Mouse (Mus musculus): ENCODE data around the gene Pdzd4. TPM values are rescaled to one million over a fixed set of nuclear protein-coding genes. Genes with fewer than 3 reads are reported as not detected.

Pdzd4 gene
- polyA plus RNA-seq (2012; rRNA removed): 1.1 and 1.2 TPM in 2 replicates

GRCm38 (mm10) chrX:73824185-73825151 lies at the start of gene Pdzd4:
Gene Pdzd4 (minus strand): TSS chrX:73824969.

GRCm38 (mm10) chrX:73786364-73787224 lies 38.2 kb downstream of the Pdzd4 start, which contains the start of the genes Idh3g and Ssr4:
Gene Idh3g (minus strand): TSS chrX:73786897.
Gene Ssr4 (plus strand): TSS chrX:73787028.

DNA sequence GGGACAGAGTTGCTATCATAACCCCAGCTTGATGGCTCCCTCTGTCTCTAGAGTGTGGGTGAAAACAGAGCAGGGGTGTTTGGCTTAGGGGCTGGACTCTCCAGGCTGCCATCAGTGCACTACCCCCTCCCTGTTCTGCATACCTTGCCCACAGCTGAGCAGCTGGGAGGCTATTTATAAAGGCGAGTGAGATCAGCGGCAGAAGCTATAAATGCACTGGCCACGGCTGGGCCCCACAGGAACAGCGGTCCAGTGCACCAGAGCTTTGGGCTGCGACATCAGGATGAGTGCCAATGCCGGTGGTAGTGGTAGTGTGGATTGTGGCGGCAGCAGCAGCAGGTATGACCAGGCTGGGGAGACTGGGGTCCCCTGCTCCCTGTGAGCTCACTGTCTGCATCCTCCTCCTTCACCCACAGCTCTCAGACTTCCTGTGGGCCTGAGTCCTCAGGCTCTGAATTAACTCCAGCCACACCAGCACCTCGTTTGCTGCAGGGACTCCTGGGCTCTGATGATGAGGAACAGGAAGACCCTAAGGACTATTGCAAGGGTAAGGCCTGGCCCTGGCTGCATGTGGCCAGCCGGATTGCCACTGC lies 50.5 kb downstream of the Pdzd4 start, which contains the start of gene Srpk3:
Gene Srpk3 (plus strand): TSS at position 238 of the 593 bp plus-strand sequence.

DNA sequence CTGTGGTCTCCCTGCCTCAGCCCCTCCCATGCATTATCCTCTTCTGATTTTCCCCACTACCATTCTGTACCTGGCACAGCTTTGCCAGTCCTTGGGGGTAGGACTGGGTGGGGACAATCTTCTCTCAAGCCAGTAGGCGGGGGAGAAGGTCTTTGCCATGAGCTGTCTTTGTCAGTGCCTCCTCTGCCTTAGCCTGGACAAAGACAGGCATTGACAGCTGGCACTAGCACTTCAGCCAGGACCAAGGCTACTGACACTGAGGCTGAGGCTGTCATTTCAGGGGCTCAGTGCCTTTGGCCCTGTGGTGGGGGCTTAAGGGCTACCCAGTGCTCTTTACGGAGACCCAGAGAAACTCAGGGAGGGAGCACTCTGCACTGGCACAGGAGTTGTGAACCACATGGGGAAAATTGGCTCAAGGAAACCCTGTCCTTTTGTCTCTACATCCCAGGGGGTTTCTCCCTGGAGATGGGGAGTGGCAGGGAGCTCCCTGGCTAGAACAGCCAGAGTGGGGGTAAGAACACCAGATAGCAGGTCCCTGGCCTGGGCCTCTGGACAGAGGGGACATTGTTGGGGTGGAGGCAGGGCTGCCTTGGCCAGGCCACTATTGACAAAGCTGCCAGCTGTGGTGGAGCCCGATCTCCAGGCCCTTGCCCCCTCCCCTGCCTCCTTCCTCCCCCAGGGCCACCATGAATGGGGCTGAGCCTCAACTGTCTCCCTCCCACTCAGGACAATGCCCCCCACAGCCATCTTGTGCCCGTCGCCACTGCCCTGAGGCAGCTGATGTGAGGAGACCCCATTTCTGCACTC lies 68.2 kb downstream of the Pdzd4 start, which contains the start of gene Plxnb3:
Gene Plxnb3 (plus strand): TSS at position 757 of the 807 bp plus-strand sequence.

Other genes starting within 250 kb of the Pdzd4 start
- 0.37 and 0.69 TPM in 2 replicates for gene Dusp9, start 185.6 kb downstream of the Pdzd4 start, polyA plus RNA-seq (2012; rRNA removed)
- gene Pnck, start 164.9 kb downstream of the Pdzd4 start, polyA plus RNA-seq (2012; rRNA removed): 11.4 and 14.7 TPM in 2 replicates
- 39.7 and 46.3 TPM in 2 replicates for gene Slc6a8, start 151.8 kb downstream of the Pdzd4 start, polyA plus RNA-seq (2012; rRNA removed)
- 10.6 and 15.5 TPM in 2 replicates for gene Bcap31, start 108.8 kb downstream of the Pdzd4 start, polyA plus RNA-seq (2012; rRNA removed)
- gene Abcd1, start 108.4 kb downstream of the Pdzd4 start, polyA plus RNA-seq (2012; rRNA removed): 6.8 and 7.9 TPM in 2 replicates
- gene Plxnb3, start 67.9 kb downstream of the Pdzd4 start, polyA plus RNA-seq (2012; rRNA removed): 0.62 and 1.2 TPM in 2 replicates
- gene Srpk3, start 50.6 kb downstream of the Pdzd4 start, polyA plus RNA-seq (2012; rRNA removed): 4.5 and 7.2 TPM in 2 replicates
- 58.7 and 79.3 TPM in 2 replicates for gene Idh3g, start 38.1 kb downstream of the Pdzd4 start, polyA plus RNA-seq (2012; rRNA removed)
- 200 and 291 TPM in 2 replicates for gene Ssr4, start 37.9 kb downstream of the Pdzd4 start, polyA plus RNA-seq (2012; rRNA removed)
- not detected in 2 replicates for gene Avpr2, start 67.1 kb upstream of the Pdzd4 start, polyA plus RNA-seq (2012; rRNA removed)
- 3.9 and 7.1 TPM in 2 replicates for gene L1cam, start 71.1 kb upstream of the Pdzd4 start, polyA plus RNA-seq (2012; rRNA removed)
- gene Arhgap4, start 96.9 kb upstream of the Pdzd4 start, polyA plus RNA-seq (2012; rRNA removed): 5.4 and 6.4 TPM in 2 replicates
- 23.5 and 31.0 TPM in 2 replicates for gene Naa10, start 97.0 kb upstream of the Pdzd4 start, polyA plus RNA-seq (2012; rRNA removed)
- gene Renbp, start 105.9 kb upstream of the Pdzd4 start, polyA plus RNA-seq (2012; rRNA removed): 1.8 and 2.2 TPM in 2 replicates
- gene Hcfc1, start 141.4 kb upstream of the Pdzd4 start, polyA plus RNA-seq (2012; rRNA removed): 33.9 and 36.4 TPM in 2 replicates
- gene Irak1, start 198.9 kb upstream of the Pdzd4 start, polyA plus RNA-seq (2012; rRNA removed): 84.8 and 95.6 TPM in 2 replicates